Mouse (Mus musculus) spleen, adult 18-20 months (tissue): Measurements from ENCODE around the gene R3hdml.
A peak's percentile ranks its signal among the peaks of the same experiment; 100 is the strongest.

ENCODE experiments used
- DNase-seq, 2 experiments: peaks; one replicate each; pipeline ENCODE4 v3.0.0; 2022; ENCODE audit warnings: mixed read lengths in 2 of 2

R3hdml gene

GRCm38 (mm10) chr2:163480191-163480825, 11.8 kb upstream of the R3hdml start:
- no peak for DNase-seq

- DNase-seq, result no peak
Measured at GRCm38 (mm10) chr2:163481539-163482029, 10.5 kb upstream of the R3hdml start.

- DNase-seq, result no peak
Measured at GRCm38 (mm10) chr2:163487360-163487759, 4.8 kb upstream of the R3hdml start.

- no peak for DNase-seq
Measured at GRCm38 (mm10) chr2:163489725-163490291, 2.3 kb upstream of the R3hdml start.

- no peak for DNase-seq
Measured at GRCm38 (mm10) chr2:163490656-163491055, 1.5 kb upstream of the R3hdml start.

GRCm38 (mm10) chr2:163491351-163491750, 767 bp upstream of the R3hdml start:
- DNase-seq, result no peak

GRCm38 (mm10) chr2:163493031-163493430, 913 bp downstream of the R3hdml start:
- DNase-seq, result no peak

- DNase-seq, result no peak
Measured at GRCm38 (mm10) chr2:163493976-163494375, 1.9 kb downstream of the R3hdml start.

GRCm38 (mm10) chr2:163494456-163494855, 2.3 kb downstream of the R3hdml start:
- no peak for DNase-seq

- DNase-seq, result no peak
Measured at GRCm38 (mm10) chr2:163502219-163502618, 10.1 kb downstream of the R3hdml start.

GRCm38 (mm10) chr2:163503191-163503590, 11.1 kb downstream of the R3hdml start:
- no peak for DNase-seq

GRCm38 (mm10) chr2:163506300-163507004, 14.3 kb downstream of the R3hdml start, which contains the start of gene Hnf4a:
Gene Hnf4a, plus strand, starts transcription at chr2:163506808.
- DNase-seq, result no peak

- DNase-seq, result no peak
Measured at GRCm38 (mm10) chr2:163525761-163526243, 33.7 kb downstream of the R3hdml start.

GRCm38 (mm10) chr2:163527497-163527896, 35.4 kb downstream of the R3hdml start:
- no peak for DNase-seq

GRCm38 (mm10) chr2:163530418-163530817, 38.3 kb downstream of the R3hdml start:
- DNase-seq, result no peak

GRCm38 (mm10) chr2:163531917-163532316, 39.8 kb downstream of the R3hdml start:
- DNase-seq, result peak; percentile 55 to 80

- no peak for DNase-seq
Measured at GRCm38 (mm10) chr2:163533226-163533625, 41.1 kb downstream of the R3hdml start.

GRCm38 (mm10) chr2:163534958-163535524, 42.9 kb downstream of the R3hdml start:
- DNase-seq, result peak; percentile 59 to 84

GRCm38 (mm10) chr2:163537443-163537842, 45.3 kb downstream of the R3hdml start:
- no peak for DNase-seq

GRCm38 (mm10) chr2:163538410-163538809, 46.3 kb downstream of the R3hdml start:
- DNase-seq, result no peak

GRCm38 (mm10) chr2:163539321-163540040, 47.4 kb downstream of the R3hdml start:
- DNase-seq, result no peak
